Mouse (Mus musculus) stomach, postnatal 0 days (tissue): ENCODE measurements around the gene Cd93. TPM values are rescaled to one million over a fixed set of nuclear protein-coding genes. Genes with fewer than 3 reads are reported as not detected.
A peak's percentile ranks its signal among the peaks of the same experiment; 100 is the strongest.

ENCODE experiments used
- ATAC-seq: fragments of 200-750 bp; cut with Nextera tagmentation; 2 replicates; pipeline ENCODE4 v1.8.0; 2017; ENCODE audit not compliant: low FRiP score, low TSS enrichment
- DNase-seq: peaks from one replicate; pipeline ENCODE4 v3.0.0-alpha.2; 2016; ENCODE audit warnings: low spot score
- H3K27ac ChIP-seq: fragments of 300-500 bp; sonication (generic); replicated peaks from 2 replicates; pipeline ENCODE4 v1.5.1; 2014; ENCODE audit warnings: mild to moderate bottlenecking, control low read depth
- H3K27me3 ChIP-seq: fragments of 300-500 bp; sonication (generic); 2 replicates; pipeline ENCODE4 v1.6.1; 2014; ENCODE audit warnings: low read length; ENCODE audit not compliant: control insufficient read depth, insufficient read depth
- H3K36me3 ChIP-seq: fragments of 300-500 bp; sonication (generic); 2 replicates; pipeline ENCODE4 v1.6.1; 2014; ENCODE audit warnings: low read length, mixed read lengths; ENCODE audit not compliant: control insufficient read depth, insufficient read depth
- H3K4me1 ChIP-seq: fragments of 300-500 bp; sonication (generic); replicated peaks from 2 replicates; pipeline ENCODE4 v1.6.1; 2014; ENCODE audit warnings: antibody characterized with exemption; ENCODE audit not compliant: control insufficient read depth, insufficient read depth
- H3K4me2 ChIP-seq: fragments of 300-500 bp; sonication (generic); replicated peaks from 2 replicates; pipeline ENCODE4 v1.6.1; 2014; ENCODE audit warnings: low read depth, mild to moderate bottlenecking, control low read depth, moderate library complexity
- H3K4me3 ChIP-seq: fragments of 300-500 bp; sonication (generic); 2 replicates; pipeline ENCODE4 v1.5.1; 2014; ENCODE audit warnings: low read depth, low read length, control low read depth
- H3K9ac ChIP-seq: fragments of 300-500 bp; sonication (generic); 2 replicates; pipeline ENCODE4 v1.6.1; 2014; ENCODE audit warnings: mild to moderate bottlenecking, low read length, control low read depth, mixed read lengths
- H3K9me3 ChIP-seq: fragments of 300-500 bp; sonication (generic); 2 replicates; pipeline ENCODE4 v1.6.1; 2016; ENCODE audit warnings: low read length; ENCODE audit not compliant: control insufficient read depth
- CTCF ChIP-seq: IDR thresholded peaks from 2 replicates; pipeline ENCODE4 v1.5.1; 2016; ENCODE audit warnings: antibody characterized with exemption, low read depth, mild to moderate bottlenecking, moderate library complexity
- EP300 ChIP-seq: optimal IDR thresholded peaks from 2 replicates; pipeline ENCODE3; 2016; ENCODE audit warnings: antibody characterized with exemption
- WGBS: fragments of 180-500 bp; shearing (Covaris S2); extraction: QIAGEN DNeasy Blood & Tissue Kit; methylation state at CpG from one replicate; pipeline ENCODE4 v1.1.7; 2014; 5-methylcytosine and 5-hydroxymethylcytosine counted together
- polyA plus RNA-seq: library from polyadenylated mRNA; unstranded; fragments of >200 nt; fragmentation: Nextera tagmentation; extraction: Ambion mirVana; gene quantifications from 2 replicates; pipeline ENCODE4 v1.2.1, GENCODE M21; 2015

The Cd93 gene
- polyA plus RNA-seq, 1 experiment from 2014 or later = 4.3 TPM

- H3K4me2 ChIP-seq = no peak overlapping the region
- no peak overlapping the region for H3K27ac ChIP-seq
- no peaks in the 10 kb centered on the region for H3K27me3 ChIP-seq
- no peaks in the 10 kb centered on the region for H3K4me1 ChIP-seq
- DNase-seq = peak; percentile 39
- no peaks in the 10 kb centered on the region for H3K9me3 ChIP-seq
- no peak overlapping the region for H3K9ac ChIP-seq
- 29% methylated on average over 3 of the region's 3 CpGs for WGBS
- peak; percentile 92 for ATAC-seq
- TF ChIP-seq EP300 (no peak), CTCF (no peak)
- H3K4me3 ChIP-seq = no peak overlapping the region
- no peaks in the 10 kb centered on the region for H3K36me3 ChIP-seq
These were observed 34.9 kb upstream of the Cd93 start for GRCm38 (mm10) chr2:148478141-148478701.

GRCm38 (mm10) chr2:148477346-148477745, 34.0 kb upstream of the Cd93 start:
- H3K9ac ChIP-seq = no peak overlapping the region
- WGBS = 71% methylated on average over 2 of the region's 2 CpGs
- DNase-seq = no peak
- ATAC-seq = no peak
- no peak for TF ChIP-seq EP300
- TF ChIP-seq CTCF = no peak
- H3K4me3 ChIP-seq = no peak overlapping the region
- no peaks in the 10 kb centered on the region for H3K36me3 ChIP-seq
- no peaks in the 10 kb centered on the region for H3K4me1 ChIP-seq
- no peak overlapping the region for H3K27ac ChIP-seq
- H3K4me2 ChIP-seq = no peak overlapping the region
- H3K27me3 ChIP-seq = no peaks in the 10 kb centered on the region
- no peaks in the 10 kb centered on the region for H3K9me3 ChIP-seq

GRCm38 (mm10) chr2:148476576-148476975, 33.2 kb upstream of the Cd93 start:
- no peak for TF ChIP-seq EP300
- TF ChIP-seq CTCF = no peak
- H3K4me3 ChIP-seq = no peak overlapping the region
- H3K27me3 ChIP-seq = no peaks in the 10 kb centered on the region
- H3K4me2 ChIP-seq = no peak overlapping the region
- ATAC-seq (no peak), DNase-seq (no peak)
- no peak overlapping the region for H3K9ac ChIP-seq
- H3K9me3 ChIP-seq = no peaks in the 10 kb centered on the region
- 63% methylated on average over 4 of the region's 4 CpGs for WGBS
- H3K36me3 ChIP-seq = no peaks in the 10 kb centered on the region
- no peak overlapping the region for H3K27ac ChIP-seq
- no peaks in the 10 kb centered on the region for H3K4me1 ChIP-seq

- no peak for DNase-seq
- Histone ChIP-seq H3K9me3 (no peaks in the 10 kb centered on the region), H3K4me3 (no peak overlapping the region), H3K4me2 (no peak overlapping the region), H3K36me3 (no peaks in the 10 kb centered on the region), H3K27ac (no peak overlapping the region), H3K9ac (no peak overlapping the region), H3K4me1 (no peaks in the 10 kb centered on the region), H3K27me3 (no peaks in the 10 kb centered on the region)
- TF ChIP-seq EP300 = no peak
- TF ChIP-seq CTCF = no peak
- ATAC-seq = no peak
- WGBS = 72% methylated on average over 5 of the region's 5 CpGs
These were observed 32.6 kb upstream of the Cd93 start for GRCm38 (mm10) chr2:148475879-148476495.

GRCm38 (mm10) chr2:148469341-148470238, 26.2 kb upstream of the Cd93 start:
- H3K4me1 ChIP-seq = no peaks in the 10 kb centered on the region
- no peak overlapping the region; the same call in 1 of the 2 replicates for H3K27ac ChIP-seq
- H3K9ac ChIP-seq = no peak overlapping the region
- no peaks in the 10 kb centered on the region for H3K36me3 ChIP-seq
- no peak overlapping the region for H3K4me3 ChIP-seq
- ATAC-seq (no peak), DNase-seq (no peak)
- no peaks in the 10 kb centered on the region for H3K9me3 ChIP-seq
- TF ChIP-seq CTCF = peak; percentile 19; the same call in 1 of the 2 replicates
- no peak for TF ChIP-seq EP300
- WGBS = 39% methylated on average over 6 of the region's 7 CpGs
- H3K27me3 ChIP-seq = no peaks in the 10 kb centered on the region
- H3K4me2 ChIP-seq = no peak overlapping the region
